Mouse (Mus musculus): ENCODE data around the gene Tapbp. TPM values are rescaled to one million over a fixed set of nuclear protein-coding genes. Genes with fewer than 3 reads are reported as not detected.

The Tapbp gene
- polyA plus RNA-seq, 1 experiment from 2014 or later: 64.3 TPM

GRCm38 (mm10) chr17:33926207-33926932 is 10.7 kb downstream of the Tapbp start:
- H3K36me3 ChIP-seq (ENCODE audit: control insufficient read depth, insufficient read depth): 0 out of 2 replicates have a peak, but pooled peaks cover 3% of the 10 kb centered on the region
- WGBS: 76% methylated on average over 17 of the region's 17 CpGs
- H3K9ac ChIP-seq (ENCODE audit: low read length): no peak overlapping the region
- H3K27me3 ChIP-seq (ENCODE audit: control insufficient read depth, insufficient read depth, low read length): no peaks in the 10 kb centered on the region
- no peak overlapping the region for H3K27ac ChIP-seq (ENCODE audit: low read length)
- no peak overlapping the region for H3K4me3 ChIP-seq (ENCODE audit: low read length)
- no peak overlapping the region for H3K4me2 ChIP-seq (ENCODE audit: low read depth, low read length)
- H3K9me3 ChIP-seq (replicated peaks; ENCODE audit: control insufficient read depth, low read length): no peaks in the 10 kb centered on the region
- H3K4me1 ChIP-seq (ENCODE audit: control insufficient read depth, insufficient read depth, low read length): peaks cover 15% of the 10 kb centered on the region
- ATAC-seq (replicated peaks; ENCODE audit: extremely low read depth, insufficient read depth, low FRiP score): no peak

- ATAC-seq (replicated peaks; ENCODE audit: extremely low read depth, insufficient read depth, low FRiP score): no peak
Observed at GRCm38 (mm10) chr17:33928251-33928947, 12.7 kb downstream of the Tapbp start.

GRCm38 (mm10) chr17:33929371-33930279 is 13.9 kb downstream of the Tapbp start, which contains the start of gene Rgl2:
Gene Rgl2, plus strand, starts transcription at chr17:33929543.
- H3K9ac ChIP-seq (ENCODE audit: low read length): peak within 1 kb of the TSS; percentile 79
- no peaks in the 10 kb centered on the region for H3K9me3 ChIP-seq (replicated peaks; ENCODE audit: control insufficient read depth, low read length)
- H3K27me3 ChIP-seq (ENCODE audit: control insufficient read depth, insufficient read depth, low read length): no peaks in the 10 kb centered on the region
- peak within 1 kb of the TSS; percentile 64 for H3K4me3 ChIP-seq (ENCODE audit: low read length)
- H3K27ac ChIP-seq (ENCODE audit: low read length): peak within 1 kb of the TSS; percentile 100
- ATAC-seq (replicated peaks; ENCODE audit: extremely low read depth, insufficient read depth, low FRiP score): peak; percentile 82
- H3K4me1 ChIP-seq (ENCODE audit: control insufficient read depth, insufficient read depth, low read length): peaks cover 16% of the 10 kb centered on the region
- H3K4me2 ChIP-seq (ENCODE audit: low read depth, low read length): peak within 1 kb of the TSS; percentile 97
- peaks cover 13% of the 10 kb centered on the region for H3K36me3 ChIP-seq (ENCODE audit: control insufficient read depth, insufficient read depth)
- WGBS: under 1% methylated on average over 76 of the region's 80 CpGs

More at GRCm38 (mm10) chr17:33928251-33928947, 12.7 kb downstream of the Tapbp start:
- WGBS: 55% methylated on average over 21 of the region's 21 CpGs
- Histone ChIP-seq H3K9me3 (replicated peaks; ENCODE audit: control insufficient read depth, low read length) (no peaks in the 10 kb centered on the region), H3K27me3 (ENCODE audit: control insufficient read depth, insufficient read depth, low read length) (no peaks in the 10 kb centered on the region), H3K9ac (ENCODE audit: low read length) (peak overlapping the region; percentile 79), H3K4me3 (ENCODE audit: low read length) (peak overlapping the region; percentile 64), H3K27ac (ENCODE audit: low read length) (no peak overlapping the region), H3K4me2 (ENCODE audit: low read depth, low read length) (peak overlapping the region; percentile 97), H3K36me3 (ENCODE audit: control insufficient read depth, insufficient read depth) (peaks cover 8% of the 10 kb centered on the region), H3K4me1 (ENCODE audit: control insufficient read depth, insufficient read depth, low read length) (peaks cover 16% of the 10 kb centered on the region)

GRCm38 (mm10) chr17:33930280-33931158 is 14.8 kb downstream of the Tapbp start:
- H3K4me3 ChIP-seq (ENCODE audit: low read length): peak overlapping the region; percentile 64
- peaks cover 16% of the 10 kb centered on the region for H3K4me1 ChIP-seq (ENCODE audit: control insufficient read depth, insufficient read depth, low read length)
- H3K36me3 ChIP-seq (ENCODE audit: control insufficient read depth, insufficient read depth): peaks cover 16% of the 10 kb centered on the region
- H3K9me3 ChIP-seq (replicated peaks; ENCODE audit: control insufficient read depth, low read length): no peaks in the 10 kb centered on the region
- no peaks in the 10 kb centered on the region for H3K27me3 ChIP-seq (ENCODE audit: control insufficient read depth, insufficient read depth, low read length)
- H3K4me2 ChIP-seq (ENCODE audit: low read depth, low read length): peak overlapping the region; percentile 97
- H3K27ac ChIP-seq (ENCODE audit: low read length): peak overlapping the region; percentile 100
- under 1% methylated on average over 45 of the region's 45 CpGs for WGBS
- peak; percentile 5; the same call in 1 of the 2 replicates for ATAC-seq (replicated peaks; ENCODE audit: extremely low read depth, insufficient read depth, low FRiP score)
- H3K9ac ChIP-seq (ENCODE audit: low read length): peak overlapping the region; percentile 79

- no peaks in the 10 kb centered on the region for H3K9me3 ChIP-seq (replicated peaks; ENCODE audit: control insufficient read depth, low read length)
- H3K36me3 ChIP-seq (ENCODE audit: control insufficient read depth, insufficient read depth): peaks cover 22% of the 10 kb centered on the region
- peak overlapping the region; percentile 97 for H3K4me2 ChIP-seq (ENCODE audit: low read depth, low read length)
- H3K9ac ChIP-seq (ENCODE audit: low read length): peak overlapping the region; percentile 79
- no peaks in the 10 kb centered on the region for H3K27me3 ChIP-seq (ENCODE audit: control insufficient read depth, insufficient read depth, low read length)
- ATAC-seq (replicated peaks; ENCODE audit: extremely low read depth, insufficient read depth, low FRiP score): no peak
- WGBS: 51% methylated on average over 18 of the region's 18 CpGs
- no peak overlapping the region for H3K27ac ChIP-seq (ENCODE audit: low read length)
- peaks cover 16% of the 10 kb centered on the region for H3K4me1 ChIP-seq (ENCODE audit: control insufficient read depth, insufficient read depth, low read length)
- H3K4me3 ChIP-seq (ENCODE audit: low read length): peak overlapping the region; percentile 64
Observed at GRCm38 (mm10) chr17:33931159-33931866, 15.6 kb downstream of the Tapbp start.

- H3K4me1 ChIP-seq (ENCODE audit: control insufficient read depth, insufficient read depth, low read length): peaks cover 16% of the 10 kb centered on the region
- no peak overlapping the region for H3K27ac ChIP-seq (ENCODE audit: low read length)
- WGBS: 91% methylated on average over 11 of the region's 11 CpGs
- no peaks in the 10 kb centered on the region for H3K27me3 ChIP-seq (ENCODE audit: control insufficient read depth, insufficient read depth, low read length)
- peaks cover 23% of the 10 kb centered on the region for H3K36me3 ChIP-seq (ENCODE audit: control insufficient read depth, insufficient read depth)
- no peak overlapping the region for H3K4me3 ChIP-seq (ENCODE audit: low read length)
- H3K4me2 ChIP-seq (ENCODE audit: low read depth, low read length): no peak overlapping the region
- no peaks in the 10 kb centered on the region for H3K9me3 ChIP-seq (replicated peaks; ENCODE audit: control insufficient read depth, low read length)
- H3K9ac ChIP-seq (ENCODE audit: low read length): no peak overlapping the region
- no peak for ATAC-seq (replicated peaks; ENCODE audit: extremely low read depth, insufficient read depth, low FRiP score)
Observed at GRCm38 (mm10) chr17:33931947-33932346, 16.2 kb downstream of the Tapbp start.

GRCm38 (mm10) chr17:33932448-33932847 is 16.7 kb downstream of the Tapbp start:
- Histone ChIP-seq H3K4me2 (ENCODE audit: low read depth, low read length) (no peak overlapping the region), H3K9me3 (replicated peaks; ENCODE audit: control insufficient read depth, low read length) (no peaks in the 10 kb centered on the region), H3K4me1 (ENCODE audit: control insufficient read depth, insufficient read depth, low read length) (peaks cover 16% of the 10 kb centered on the region), H3K4me3 (ENCODE audit: low read length) (no peak overlapping the region), H3K27me3 (ENCODE audit: control insufficient read depth, insufficient read depth, low read length) (no peaks in the 10 kb centered on the region), H3K36me3 (ENCODE audit: control insufficient read depth, insufficient read depth) (peaks cover 23% of the 10 kb centered on the region), H3K27ac (ENCODE audit: low read length) (no peak overlapping the region), H3K9ac (ENCODE audit: low read length) (no peak overlapping the region)
- 92% methylated on average over 14 of the region's 14 CpGs for WGBS
- ATAC-seq (replicated peaks; ENCODE audit: extremely low read depth, insufficient read depth, low FRiP score): no peak

Measured in heart, embryonic 16.5 days (tissue).